Mouse (Mus musculus) left cerebral cortex, postnatal 10 days (tissue): ENCODE data around the gene Mlkl. TPM values are rescaled to one million over a fixed set of nuclear protein-coding genes. Genes with fewer than 3 reads are reported as not detected.
"Not testable (repeated sequence)": the region's sequence is repeated elsewhere in the genome, so short reads cannot be mapped to it uniquely, and the experiment has no call there.

Experiments
- DNase-seq, 2 experiments: peaks; one replicate each; pipeline ENCODE4 v3.0.0; 2021 to 2022; ENCODE audit warnings: low spot score in 2 of 2, mixed read lengths in 1 of 2; ENCODE audit errors: extremely low spot score in 1 of 2
- intact Hi-C: fragments of 180-260 bp; cut with DNase I; formaldehyde crosslinking; loops from one replicate; pipeline ENCODE4 v1.15.1; 2025
- total RNA-seq, 2 experiments: library from RNA; stranded (reverse); gene quantifications; 2 replicates each; pipeline ENCODE4 v1.2.3; 2021

Mlkl gene
- total RNA-seq, 2 experiments from 2014 or later, result 0.34 to 0.58 TPM

GRCm38 (mm10) chr8:111266161-111266560 lies 71.8 kb downstream of the Mlkl start:
- not testable (repeated sequence) for DNase-seq

GRCm38 (mm10) chr8:111264693-111265220 lies 73.2 kb downstream of the Mlkl start:
- DNase-seq, result no peak
- intact Hi-C loops, result loop anchor here (10.0 kb wide), 1 partner anchor 90 kb away; no protein-coding TSS in a partner anchor

More at GRCm38 (mm10) chr8:111266161-111266560, 71.8 kb downstream of the Mlkl start:
- intact Hi-C loops, result loop anchor here (10.0 kb wide), 1 partner anchor 91 kb away; no protein-coding TSS in a partner anchor

- DNase-seq, result no peak
- intact Hi-C loops, result loop anchor here (10.0 kb wide), 1 partner anchor 87 kb away; no protein-coding TSS in a partner anchor
Measured at GRCm38 (mm10) chr8:111261981-111262381, 76.0 kb downstream of the Mlkl start.

Other genes starting within 250 kb of the Mlkl start
- gene Clec18a, start 245.8 kb downstream of the Mlkl start, total RNA-seq, result under 1 TPM in 1 of 2 experiments, not detected in 1; 0.26 TPM
- gene Pdpr, start 243.5 kb downstream of the Mlkl start, total RNA-seq, result 10 to 100 TPM; 28.6 to 30.8 TPM
- gene Glg1, start 79.0 kb downstream of the Mlkl start, total RNA-seq, result 100 to 1,000 TPM; 123 to 127 TPM
- gene Rfwd3, start 38.0 kb downstream of the Mlkl start, total RNA-seq, result 10 to 100 TPM; 17.4 to 17.7 TPM
- gene Fa2h, start 55.6 kb upstream of the Mlkl start, total RNA-seq, result 1 to 10 TPM; 4.1 to 5.1 TPM
- 10 to 100 TPM; 21.2 to 22.0 TPM for gene Wdr59, start 183.9 kb upstream of the Mlkl start, total RNA-seq
- 100 to 1,000 TPM; 168 to 171 TPM for gene Znrf1, start 197.9 kb upstream of the Mlkl start, total RNA-seq